Mouse (Mus musculus) heart, adult 2 months (tissue): Measurements from ENCODE around the gene Tpst1.

Source experiments
- CTCF ChIP-seq: fragments of 200-600 bp; IDR thresholded peaks from 2 replicates; pipeline ENCODE4 v1.8.1; 2022; ENCODE audit warnings: antibody characterized with exemption, mild to moderate bottlenecking, moderate library complexity
- POLR2A ChIP-seq: fragments of 200-500 bp; IDR thresholded peaks from 2 replicates; pipeline ENCODE4 v1.6.1; 2011; ENCODE audit warnings: mild to moderate bottlenecking, low read depth, low read length, control low read depth; ENCODE audit not compliant: insufficient read depth

DNA sequence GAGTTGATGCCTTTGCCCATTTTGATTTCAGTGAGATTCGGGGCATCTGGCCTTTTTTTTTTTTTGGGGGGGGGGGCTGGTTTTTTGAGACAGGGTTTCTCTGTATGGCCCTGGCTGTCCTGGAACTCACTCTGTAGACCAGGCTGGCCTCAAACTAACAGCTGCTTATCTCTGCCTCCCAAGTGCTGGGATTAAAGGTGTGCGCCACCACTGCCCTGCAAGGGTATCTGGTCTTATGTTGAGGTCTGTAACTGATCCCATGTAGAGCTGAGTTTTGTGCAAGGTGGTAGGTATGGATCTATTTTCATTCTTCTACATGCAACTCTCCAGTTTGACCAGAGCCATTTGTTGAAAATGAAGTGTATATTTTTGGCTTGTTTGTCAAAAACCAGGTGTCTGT is 16.8 kb upstream of the Tpst1 start:
- no peak for TF ChIP-seq POLR2A
- no peak for TF ChIP-seq CTCF
